Mouse (Mus musculus) erythroblast, embryonic 14.5 days (primary cell): ENCODE data around the gene Bcl2a1c. TPM values are rescaled to one million over a fixed set of nuclear protein-coding genes. Genes with fewer than 3 reads are reported as not detected.
"Not testable (repeated sequence)": the region's sequence is repeated elsewhere in the genome, so short reads cannot be mapped to it uniquely, and the experiment has no call there.

Experiments
- H3K27me3 ChIP-seq: 2 replicates; pipeline ENCODE4 v1.6.1; 2012; ENCODE audit warnings: inconsistent platforms; ENCODE audit not compliant: control insufficient read depth
- H3K36me3 ChIP-seq: 2 replicates; pipeline ENCODE4 v1.6.1; 2012; ENCODE audit warnings: mild to moderate bottlenecking, inconsistent platforms; ENCODE audit not compliant: control insufficient read depth
- H3K4me1 ChIP-seq: 2 replicates; pipeline ENCODE4 v1.6.1; 2012; ENCODE audit warnings: inconsistent platforms; ENCODE audit not compliant: control insufficient read depth
- H3K4me3 ChIP-seq: replicated peaks from 2 replicates; pipeline ENCODE3; 2012; ENCODE audit warnings: moderate library complexity, mild to moderate bottlenecking, inconsistent platforms
- H3K9me3 ChIP-seq: 2 replicates; pipeline ENCODE4 v1.6.1; 2012; ENCODE audit warnings: low read length, inconsistent platforms, mixed read lengths; ENCODE audit not compliant: control insufficient read depth
- GATA1 ChIP-seq: IDR thresholded peaks from 2 replicates; pipeline ENCODE4 v1.6.1; 2012; ENCODE audit warnings: low read length, inconsistent platforms, mixed read lengths
- TAL1 ChIP-seq: IDR thresholded peaks from 3 replicates; pipeline ENCODE4 v1.6.1; 2012; ENCODE audit warnings: low read length, inconsistent platforms, mixed read lengths
- polyA plus RNA-seq: library from polyadenylated mRNA; stranded (reverse); fragments of >175 nt; gene quantifications from 2 replicates; pipeline ENCODE4 v1.2.3, GENCODE M21; 2012

Gene Bcl2a1c
- not detected in 2 replicates for polyA plus RNA-seq

GRCm38 (mm10) chr9:114329855-114330254 is at the start of gene Bcl2a1c:
Gene Bcl2a1c, plus strand, starts transcription at chr9:114330135.
- H3K4me3 ChIP-seq, H3K4me1 ChIP-seq, H3K36me3 ChIP-seq, H3K9me3 ChIP-seq, H3K27me3 ChIP-seq: not testable (repeated sequence)

DNA sequence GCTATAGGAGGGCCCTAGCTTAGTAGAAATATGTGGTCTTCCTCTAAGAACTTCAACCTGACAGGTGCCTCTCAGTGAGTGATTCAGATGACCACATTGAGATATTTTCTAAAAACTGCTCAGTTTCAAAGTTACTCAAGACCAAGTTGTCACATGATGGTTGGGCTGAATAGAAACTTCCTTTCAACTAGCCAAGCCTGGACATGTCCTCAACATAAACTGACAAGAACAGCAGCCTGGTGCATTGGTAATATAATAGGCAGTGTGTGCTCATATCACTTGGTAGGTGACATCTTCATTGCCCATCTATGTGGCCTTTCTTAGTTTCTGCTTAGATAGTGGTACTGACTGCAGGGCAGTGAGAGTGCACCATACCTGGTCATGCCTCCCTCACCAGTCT is 24.0 kb upstream of the Bcl2a1c start:
- not testable (repeated sequence) for H3K4me3 ChIP-seq, H3K4me1 ChIP-seq, H3K9me3 ChIP-seq, H3K27me3 ChIP-seq, H3K36me3 ChIP-seq

DNA sequence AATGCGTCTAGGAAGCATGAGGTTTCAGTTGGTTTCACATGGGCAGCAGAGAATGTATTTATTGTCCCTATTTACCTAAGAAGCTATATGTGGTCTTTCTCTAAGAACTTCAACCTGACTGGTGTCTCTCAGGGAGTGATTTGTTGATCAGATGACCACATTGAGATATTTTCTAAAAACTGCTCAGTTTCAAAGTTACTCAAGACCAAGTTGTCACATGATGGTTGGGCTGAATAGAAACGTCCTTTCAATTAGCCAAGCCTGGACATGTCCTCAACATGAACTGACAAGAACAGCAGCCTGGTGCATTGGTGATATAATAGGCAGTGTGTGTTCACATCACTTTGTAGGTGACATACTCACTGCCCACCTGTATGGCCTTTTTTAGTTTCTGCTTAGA is 18.2 kb upstream of the Bcl2a1c start:
- H3K4me3 ChIP-seq, H3K4me1 ChIP-seq, H3K27me3 ChIP-seq, H3K9me3 ChIP-seq, H3K36me3 ChIP-seq: not testable (repeated sequence)

DNA sequence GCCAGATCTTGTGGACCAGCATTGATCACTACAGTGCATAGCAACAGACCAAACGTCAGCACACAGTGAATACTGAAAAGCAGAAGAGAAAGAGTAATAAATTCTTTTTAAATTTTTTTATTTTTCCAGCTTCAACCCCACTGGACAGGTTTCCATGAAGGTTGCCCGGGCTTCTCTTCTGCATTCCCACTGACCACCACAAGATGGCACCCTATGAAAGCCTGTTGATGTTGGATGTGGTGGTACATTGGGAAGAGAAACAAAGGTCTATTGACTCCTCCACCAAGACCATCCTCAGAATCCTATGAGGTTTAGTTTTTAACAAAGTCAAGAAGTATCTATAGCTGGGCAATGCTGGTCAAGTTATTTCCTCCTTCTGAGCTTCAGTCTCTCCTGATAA is 11.9 kb upstream of the Bcl2a1c start:
- Histone ChIP-seq H3K9me3 (no peaks in the 10 kb centered on the region), H3K4me1 (no peaks in the 10 kb centered on the region), H3K4me3 (no peak overlapping the region), H3K36me3 (no peaks in the 10 kb centered on the region), H3K27me3 (no peaks in the 10 kb centered on the region)
- no peak for TF ChIP-seq TAL1
- TF ChIP-seq GATA1 = no peak

- TF ChIP-seq GATA1 (no peak), TAL1 (no peak)
- Histone ChIP-seq H3K9me3 (no peaks in the 10 kb centered on the region), H3K4me1 (no peaks in the 10 kb centered on the region), H3K27me3 (no peaks in the 10 kb centered on the region), H3K36me3 (no peaks in the 10 kb centered on the region), H3K4me3 (no peak overlapping the region)
These were observed 3.8 kb upstream of the Bcl2a1c start for GRCm38 (mm10) chr9:114326011-114326748.

- not testable (repeated sequence) for H3K36me3 ChIP-seq, H3K4me1 ChIP-seq, H3K9me3 ChIP-seq, H3K4me3 ChIP-seq, H3K27me3 ChIP-seq
These were observed 1.6 kb upstream of the Bcl2a1c start for GRCm38 (mm10) chr9:114328332-114328731.

- H3K27me3 ChIP-seq = peaks cover 12% of the 10 kb centered on the region
- H3K36me3 ChIP-seq = no peaks in the 10 kb centered on the region
- TF ChIP-seq GATA1 = no peak
- no peak for TF ChIP-seq TAL1
- H3K4me1 ChIP-seq = peaks cover 9% of the 10 kb centered on the region; the same call in 1 of the 2 replicates
- no peaks in the 10 kb centered on the region for H3K9me3 ChIP-seq
- H3K4me3 ChIP-seq = peak overlapping the region; percentile 51
These were observed 38.0 kb downstream of the Bcl2a1c start for GRCm38 (mm10) chr9:114367783-114368470.

DNA sequence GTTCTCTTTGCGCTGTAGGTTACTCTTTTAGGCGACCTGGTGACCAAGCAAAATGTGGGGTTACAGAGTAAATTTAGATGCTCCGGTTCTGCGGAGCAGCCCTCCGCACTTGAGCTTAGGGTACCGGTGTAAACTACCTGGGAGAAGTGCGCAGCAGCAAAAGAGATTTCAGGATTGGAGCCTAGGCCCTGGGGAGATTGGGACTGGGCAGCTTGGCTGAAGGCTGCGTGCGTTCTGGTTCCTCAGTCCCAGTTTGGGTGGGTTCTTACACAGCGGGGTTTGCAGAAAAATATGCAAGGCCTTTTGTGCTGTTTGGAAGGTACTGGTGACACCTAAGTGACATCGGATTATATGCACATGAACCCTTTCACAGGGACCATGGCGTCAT is 38.5 kb downstream of the Bcl2a1c start:
- H3K4me3 ChIP-seq = peak overlapping the region; percentile 51
- H3K4me1 ChIP-seq = peaks cover 9% of the 10 kb centered on the region; the same call in 1 of the 2 replicates
- peaks cover 12% of the 10 kb centered on the region for H3K27me3 ChIP-seq
- no peak for TF ChIP-seq TAL1
- no peak for TF ChIP-seq GATA1
- no peaks in the 10 kb centered on the region for H3K9me3 ChIP-seq
- no peaks in the 10 kb centered on the region for H3K36me3 ChIP-seq

DNA sequence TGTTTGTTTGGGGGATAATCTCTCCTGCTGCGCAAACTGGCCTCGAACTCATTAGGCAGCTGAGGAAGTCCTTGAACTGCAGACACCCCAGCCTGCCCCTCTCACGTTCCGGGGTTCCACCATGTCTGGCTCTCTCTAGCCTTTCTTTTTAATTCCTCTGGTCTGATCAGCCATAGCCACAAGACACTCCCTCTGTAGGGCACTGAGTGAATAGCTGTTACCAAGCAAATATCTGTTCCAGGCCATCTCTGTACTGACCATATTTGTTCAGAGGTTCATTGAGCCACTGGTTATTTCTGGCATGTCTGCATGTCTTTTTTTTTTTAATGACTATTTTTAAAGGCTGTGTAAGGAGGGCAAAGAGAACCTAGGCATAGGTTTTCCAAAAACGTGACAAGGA is 39.5 kb downstream of the Bcl2a1c start:
- peaks cover 12% of the 10 kb centered on the region for H3K27me3 ChIP-seq
- H3K36me3 ChIP-seq, H3K9me3 ChIP-seq, H3K4me1 ChIP-seq, H3K4me3 ChIP-seq: not testable (repeated sequence)

- H3K9me3 ChIP-seq, H3K4me1 ChIP-seq: not testable (repeated sequence)
- peaks cover 12% of the 10 kb centered on the region for H3K27me3 ChIP-seq
These were observed 41.8 kb downstream of the Bcl2a1c start for GRCm38 (mm10) chr9:114371717-114372116.

More at GRCm38 (mm10) chr9:114371717-114372116, 41.8 kb downstream of the Bcl2a1c start:
- not testable (repeated sequence) for H3K4me3 ChIP-seq, H3K36me3 ChIP-seq
